Mouse (Mus musculus) layer of hippocampus, postnatal 14 days (tissue): ENCODE data around the gene Hsp90ab1. TPM values are rescaled to one million over a fixed set of nuclear protein-coding genes. Genes with fewer than 3 reads are reported as not detected.

Source experiments
- DNase-seq, 2 experiments: peaks; one replicate each; pipeline ENCODE4 v3.0.0; 2021 to 2022; ENCODE audit warnings: low spot score in 2 of 2, mixed read lengths in 1 of 2
- total RNA-seq, 2 experiments: library from RNA; stranded (reverse); gene quantifications; 2 replicates each; pipeline ENCODE4 v1.2.3; 2021

Hsp90ab1 gene
- total RNA-seq, 2 experiments from 2014 or later = 1,658 to 1,733 TPM

- DNase-seq = no peak
These were observed 28.8 kb downstream of the Hsp90ab1 start for GRCm38 (mm10) chr17:45544001-45544872.

DNA sequence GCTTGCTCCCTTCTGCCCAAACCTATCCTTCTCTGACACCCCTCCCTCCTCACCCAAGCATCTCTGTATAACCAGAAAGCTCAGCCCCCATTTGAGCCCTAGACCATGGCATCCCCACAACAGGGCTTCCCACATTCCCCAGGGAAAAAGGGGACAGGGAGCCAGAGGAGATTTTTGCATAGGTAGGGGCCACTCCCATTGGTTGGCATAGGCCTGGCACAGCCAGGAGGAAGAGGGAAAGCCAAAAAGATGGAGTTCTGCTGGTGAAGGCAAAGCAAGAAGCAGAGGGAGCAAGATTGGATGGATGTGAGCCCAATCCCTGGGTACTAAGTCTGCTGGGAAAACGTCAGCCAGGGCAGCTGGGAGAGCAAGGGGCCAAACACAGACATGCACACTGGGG, 30.0 kb downstream of the Hsp90ab1 start:
- DNase-seq = no peak

- DNase-seq = no peak
These were observed 30.4 kb downstream of the Hsp90ab1 start for GRCm38 (mm10) chr17:45542705-45543104.

DNA sequence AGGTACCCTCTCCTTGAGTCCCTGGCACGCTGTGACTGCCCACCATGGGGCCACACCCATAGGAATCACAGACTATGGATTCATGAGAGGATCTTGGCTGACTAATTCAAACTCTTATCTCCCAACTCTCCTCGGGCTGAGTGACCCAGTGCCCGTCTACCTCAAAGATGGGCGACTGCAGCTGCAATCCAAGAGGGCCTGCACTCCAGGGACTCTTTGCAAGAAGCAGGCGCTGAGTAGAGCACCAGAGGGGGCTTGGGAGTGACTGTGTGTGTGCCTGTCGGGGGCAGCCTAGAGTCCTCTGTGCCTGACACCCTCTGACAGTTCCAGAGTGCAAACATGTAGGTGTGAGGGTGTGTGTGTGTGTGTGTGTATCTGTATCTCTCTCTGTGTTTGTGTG, 30.9 kb downstream of the Hsp90ab1 start:
- no peak for DNase-seq

DNA sequence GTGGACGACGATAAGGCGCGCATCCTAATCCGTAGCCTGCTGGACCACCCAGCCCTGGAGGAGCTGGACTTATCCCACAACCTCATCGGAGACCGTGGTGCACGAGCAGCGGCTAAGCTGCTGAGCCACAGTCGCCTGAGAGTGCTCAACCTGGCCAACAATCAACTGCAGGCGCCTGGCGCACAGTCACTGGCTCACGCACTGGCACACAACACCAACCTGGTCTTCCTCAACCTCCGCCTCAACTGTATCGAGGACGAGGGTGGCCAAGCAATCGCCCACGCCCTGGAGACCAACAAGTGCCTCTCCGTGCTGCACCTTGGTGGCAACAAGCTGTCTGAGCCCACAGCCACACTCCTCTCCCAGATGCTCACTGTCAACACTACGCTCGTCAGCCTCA, 33.4 kb downstream of the Hsp90ab1 start:
- DNase-seq = no peak

DNA sequence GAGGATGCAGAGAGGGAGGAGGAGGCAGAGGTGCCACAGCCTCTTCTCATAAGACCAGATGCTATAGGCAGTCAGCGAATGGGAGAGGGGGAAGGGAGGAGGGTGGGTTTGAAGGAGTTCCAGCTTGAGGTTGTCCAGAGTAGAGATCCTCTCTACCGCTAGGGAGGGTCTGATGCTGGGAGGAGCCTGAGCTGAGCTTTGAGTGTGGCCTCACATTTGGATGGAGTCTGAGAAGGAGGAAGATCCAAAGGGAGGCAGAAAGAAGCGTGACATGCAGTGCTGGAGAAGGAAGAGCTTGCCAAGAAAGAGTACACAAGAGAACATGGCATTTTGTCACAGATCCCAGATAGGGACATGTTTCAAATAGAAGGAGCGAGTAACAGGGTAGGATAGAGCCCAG, 34.7 kb downstream of the Hsp90ab1 start:
- DNase-seq = no peak

DNA sequence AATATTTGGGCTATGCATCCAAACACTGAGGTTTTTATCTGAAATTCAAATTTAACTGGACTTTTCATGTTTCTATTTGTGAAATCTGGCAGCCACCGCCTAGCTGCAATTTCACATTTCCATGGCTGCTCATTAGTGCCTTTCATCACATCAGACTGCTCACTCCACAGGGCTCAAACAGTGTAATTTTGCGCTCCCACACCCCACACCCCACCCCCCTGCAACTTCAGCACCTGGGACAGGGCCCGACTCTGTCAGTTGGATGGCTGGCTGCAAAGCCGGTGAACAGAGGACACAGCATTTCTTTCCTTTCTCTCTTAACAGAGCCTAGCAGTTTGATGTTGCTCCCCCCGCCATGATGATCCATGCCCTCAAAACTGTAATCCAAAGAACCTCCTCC, 36.8 kb downstream of the Hsp90ab1 start:
- no peak for DNase-seq

DNA sequence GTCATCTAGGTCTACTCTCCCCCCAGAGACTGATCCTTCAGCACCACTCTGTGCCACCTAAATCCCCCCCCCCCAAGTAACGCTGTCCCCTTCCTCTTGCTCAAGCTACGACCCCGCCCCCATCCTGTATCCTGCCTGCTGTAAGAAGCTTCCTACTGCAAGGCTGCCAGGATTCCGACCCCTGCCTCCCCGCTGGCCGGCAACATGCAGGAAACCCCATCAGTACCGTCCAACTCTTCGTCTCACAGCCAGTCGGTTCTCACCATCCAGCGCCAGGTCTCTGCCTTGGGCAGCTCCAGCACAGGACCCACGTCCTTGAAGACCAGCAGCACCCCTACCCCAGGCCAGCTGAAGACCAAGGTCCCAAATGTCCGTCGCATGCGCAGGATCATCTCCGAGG, 40.2 kb downstream of the Hsp90ab1 start:
- DNase-seq = no peak

- DNase-seq = no peak
These were observed 42.7 kb downstream of the Hsp90ab1 start for GRCm38 (mm10) chr17:45530346-45530782.

GRCm38 (mm10) chr17:45526571-45526970, 46.5 kb downstream of the Hsp90ab1 start:
- DNase-seq = no peak

GRCm38 (mm10) chr17:45524961-45525360, 48.1 kb downstream of the Hsp90ab1 start:
- DNase-seq = no peak

GRCm38 (mm10) chr17:45523263-45523662, 49.8 kb downstream of the Hsp90ab1 start, which contains the start of gene Tcte1:
TSS of gene Tcte1 (plus strand) at chr17:45523434.
- DNase-seq = no peak

DNA sequence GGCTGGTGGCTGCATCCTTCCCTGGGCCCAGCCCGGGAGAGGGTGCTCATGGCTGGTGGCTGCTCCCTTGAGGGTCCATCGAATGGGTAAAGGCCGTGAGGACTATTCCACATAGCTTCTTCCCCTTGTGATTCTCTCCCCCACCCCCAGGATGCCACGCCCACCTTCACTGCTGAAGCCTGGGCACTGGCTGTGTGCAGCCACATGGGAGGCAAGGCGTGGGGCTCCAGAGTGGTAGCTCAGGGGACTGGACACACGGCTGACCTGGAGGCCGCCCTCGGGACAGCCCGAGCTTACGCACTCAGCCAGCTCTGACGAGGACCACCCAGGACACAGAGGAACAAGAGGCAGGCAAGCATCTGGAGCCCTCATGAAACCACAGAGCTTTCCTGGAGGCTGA, 52.9 kb downstream of the Hsp90ab1 start:
- no peak for DNase-seq

DNA sequence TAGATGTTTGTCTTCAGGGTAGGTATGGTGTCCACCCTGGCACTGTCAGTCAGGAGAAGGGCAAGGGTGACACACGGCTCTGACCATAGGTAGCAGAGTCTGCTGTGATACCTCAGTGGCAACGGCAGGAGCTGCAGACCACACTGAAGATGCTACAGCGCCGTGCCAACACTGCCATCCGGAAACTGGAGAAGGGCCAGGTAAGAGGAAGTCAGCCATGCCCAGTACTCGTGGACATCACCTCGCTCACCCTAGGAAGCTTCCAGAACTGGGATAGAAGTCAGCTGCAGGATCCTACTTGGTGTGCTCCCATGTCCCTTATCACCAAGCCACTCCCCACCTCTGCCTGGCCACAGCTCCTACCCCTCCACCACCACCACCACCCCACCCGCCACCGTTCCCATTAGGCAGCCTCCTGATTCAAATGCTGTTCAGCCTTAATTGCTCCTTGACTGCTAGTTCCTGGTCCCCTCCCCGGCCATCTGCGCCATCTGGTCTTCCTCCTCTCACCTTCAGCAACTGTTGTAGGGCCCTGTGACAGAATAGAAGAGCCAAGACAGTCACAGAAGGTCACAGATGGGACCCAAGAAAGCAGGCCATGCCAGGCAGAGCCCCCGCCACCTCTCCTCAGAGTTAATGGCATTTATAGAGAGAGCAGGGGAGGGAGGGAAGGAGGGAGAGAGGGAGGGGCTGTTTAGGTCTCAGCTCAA, 54.1 kb downstream of the Hsp90ab1 start:
- no peak for DNase-seq

Other genes starting within 250 kb of the Hsp90ab1 start
- 10 to 100 TPM; 47.0 to 50.2 TPM for gene Cdc5l, start 139.5 kb downstream of the Hsp90ab1 start, total RNA-seq
- gene Spats1, start 97.9 kb downstream of the Hsp90ab1 start, total RNA-seq = 1 to 10 TPM; 5.0 to 5.4 TPM
- 10 to 100 TPM; 20.4 to 24.2 TPM for gene Aars2, start 66.4 kb downstream of the Hsp90ab1 start, total RNA-seq
- 1 to 10 TPM in 1 of 2 experiments, under 1 TPM in 1; 0.88 to 1.1 TPM for gene Tcte1, start 49.8 kb downstream of the Hsp90ab1 start, total RNA-seq
- 100 to 1,000 TPM; 106 to 107 TPM for gene Tmem151b, start 23.6 kb downstream of the Hsp90ab1 start, total RNA-seq
- gene Nfkbie, start 17.6 kb downstream of the Hsp90ab1 start, total RNA-seq = 1 to 10 TPM; 3.4 to 3.6 TPM
- 10 to 100 TPM; 47.3 to 52.8 TPM for gene Slc35b2, start 9.4 kb downstream of the Hsp90ab1 start, total RNA-seq
- gene Slc29a1, start 26.3 kb upstream of the Hsp90ab1 start, total RNA-seq = 10 to 100 TPM; 17.5 to 22.9 TPM
- gene Mymx, start 28.8 kb upstream of the Hsp90ab1 start, total RNA-seq = not detected
- under 1 TPM; 0.14 to 0.25 TPM for gene Capn11, start 86.1 kb upstream of the Hsp90ab1 start, total RNA-seq
- 10 to 100 TPM; 36.4 to 43.5 TPM for gene Mrpl14, start 113.1 kb upstream of the Hsp90ab1 start, total RNA-seq
- 100 to 1,000 TPM; 219 to 224 TPM for gene Tmem63b, start 113.6 kb upstream of the Hsp90ab1 start, total RNA-seq
- not detected for gene 1600014C23Rik, start 160.6 kb upstream of the Hsp90ab1 start, total RNA-seq